Mouse (Mus musculus): ENCODE measurements around the gene Wdr74.

GRCm38 (mm10) chr19:8735389-8736159 is at the start of gene Wdr74:
- no peak for TF ChIP-seq CTCF (IDR thresholded peaks at IDR 0.05; ENCODE audit: low read depth, low read length)
- peak; percentile 65; the same call in 1 of the 2 replicates for TF ChIP-seq POLR2A (IDR thresholded peaks at IDR 0.05; ENCODE audit: borderline replicate concordance, low read depth, low read length)

All from bone marrow macrophage, adult 2 months (primary cell).